ENCODE assay signal across 21 mouse cellular contexts in the genomic region with DNA sequence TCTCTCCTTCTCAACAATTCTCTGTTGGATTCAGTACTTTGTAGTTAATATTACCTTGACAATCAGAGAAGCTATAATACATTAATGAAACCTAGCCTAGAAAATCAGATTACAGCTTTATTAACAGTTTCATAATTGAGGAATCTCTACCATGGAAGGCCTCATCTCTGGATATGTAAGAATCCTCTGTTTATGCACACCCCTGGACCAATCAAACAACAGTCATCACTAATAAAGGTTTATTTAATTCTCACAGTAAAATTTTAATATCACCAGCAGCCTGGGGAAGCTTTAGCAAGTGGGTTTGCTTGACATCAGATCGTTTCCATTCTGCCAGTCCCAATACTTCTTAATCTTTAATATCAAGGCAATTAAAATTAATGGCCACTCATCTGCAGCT.
"Had no signal": no experiment of that assay in that cellular context is flagged by ENCODE, and none has a peak within 500 bp of the region (broad histone marks: within the 10 kb centered on the region; RNA-seq: fewer than 3 reads in every experiment).

No protein-coding gene starts in this region.

- H3K27ac ChIP-seq: intestine, embryonic 15.5 days; kidney, embryonic 15.5 days; limb, embryonic 12.5 days; limb, embryonic 15.5 days; liver, embryonic 14.5 days; macrophage; neural tube, embryonic 12.5 days; stomach, embryonic 15.5 days had no signal

- H3K4me1 ChIP-seq: intestine, embryonic 15.5 days; limb, embryonic 15.5 days; stomach, embryonic 15.5 days had no signal

- H3K4me2 ChIP-seq: intestine, embryonic 15.5 days; kidney, embryonic 15.5 days; limb, embryonic 12.5 days; limb, embryonic 15.5 days; liver, embryonic 11.5 days; lung, embryonic 14.5 days; neural tube, embryonic 12.5 days; stomach, embryonic 15.5 days had no signal

- H3K9me3 ChIP-seq: intestine, embryonic 15.5 days; kidney, embryonic 15.5 days; limb, embryonic 12.5 days; limb, embryonic 15.5 days; neural tube, embryonic 12.5 days; stomach, embryonic 15.5 days had no signal

- H3K4me3 ChIP-seq: intestine, embryonic 15.5 days; kidney, embryonic 15.5 days; limb, embryonic 12.5 days; limb, embryonic 15.5 days; neural tube, embryonic 12.5 days; stomach, embryonic 15.5 days had no signal

- H3K27me3 ChIP-seq: intestine, embryonic 15.5 days; kidney, embryonic 15.5 days; limb, embryonic 12.5 days; limb, embryonic 15.5 days; neural tube, embryonic 12.5 days; stomach, embryonic 15.5 days had no signal

- H3K36me3 ChIP-seq: intestine, embryonic 15.5 days had no signal

- ATAC-seq: intestine, embryonic 15.5 days; liver, postnatal 0 days; lung, postnatal 0 days had no signal

- DNase-seq: kidney, adult 11 months; kidney, adult 8-10 months; kidney, postnatal 10 days; kidney, postnatal 36 days; left cerebral cortex, postnatal 4 days; liver, postnatal 0 days; lung, embryonic 14.5 days; right cerebral cortex, adult 18-20 months; right cerebral cortex, postnatal 25 days; spleen, adult 18-20 months; thymus, postnatal 25 days had no signal

- H3K9ac ChIP-seq: intestine, embryonic 15.5 days; kidney, embryonic 15.5 days; limb, embryonic 12.5 days; limb, embryonic 15.5 days; liver, embryonic 14.5 days; liver, postnatal 0 days; lung, embryonic 14.5 days; neural tube, embryonic 12.5 days; stomach, embryonic 15.5 days had no signal
